Mouse (Mus musculus): ENCODE data around the gene Sema4b. TPM values are rescaled to one million over a fixed set of nuclear protein-coding genes. Genes with fewer than 3 reads are reported as not detected.

The Sema4b gene
- total RNA-seq, 1 experiment: 50.1 TPM

GRCm38 (mm10) chr7:80260625-80261371, 74.2 kb downstream of the Sema4b start, which contains the start of gene Ngrn:
TSS of gene Ngrn (plus strand) at chr7:80261215.
- Histone ChIP-seq H3K27ac (ENCODE audit: insufficient read depth, low read depth, low read length, poor library complexity, severe bottlenecking) (peak within 1 kb of the TSS; percentile 87), H3K4me1 (ENCODE audit: control insufficient read depth in 2 of 2, insufficient read depth in 2 of 2, low read length in 2 of 2, poor library complexity in 1 of 2) (peaks cover 3 to 4% of the 10 kb centered on the region in 2 experiments; a peak in 2 of 4 replicates), H3K4me3 (ENCODE audit: insufficient read depth in 1 of 2, low read depth in 1 of 2, low read length in 2 of 2, poor library complexity in 1 of 2, severe bottlenecking in 1 of 2) (peak within 1 kb of the TSS; percentile 92 to 95), H3K9me3 (ENCODE audit: control insufficient read depth, insufficient read depth, low read depth, low read length) (no peaks in the 10 kb centered on the region), H3K36me3 (ENCODE audit: control insufficient read depth, insufficient read depth, low read length, poor library complexity, severe bottlenecking) (peaks cover 16% of the 10 kb centered on the region), H3K9ac (ENCODE audit: insufficient read depth, low read depth, low read length, poor library complexity, severe bottlenecking) (peak within 1 kb of the TSS; percentile 96)
- TF ChIP-seq HCFC1 (IDR thresholded peaks at IDR 0.05; ENCODE audit: borderline replicate concordance, insufficient read depth, low read length): 0 out of 2 replicates have a peak, but pooled peaks have one; percentile 34
- no peak for TF ChIP-seq MAFK (IDR thresholded peaks at IDR 0.05; ENCODE audit: insufficient read depth, low read depth, low read length)
- DNase-seq (ENCODE audit: low read depth, low spot score): peak; percentile 83
- in situ Hi-C loops (cut with MboI; ENCODE audit: low sequenced_read_pairs in 2 of 2, unreplicated experiment in 2 of 2): no loop called here

GRCm38 (mm10) chr7:80261372-80261990, 74.8 kb downstream of the Sema4b start:
- peaks cover 16% of the 10 kb centered on the region for H3K36me3 ChIP-seq (ENCODE audit: control insufficient read depth, insufficient read depth, low read length, poor library complexity, severe bottlenecking)
- peak overlapping the region; percentile 96 for H3K9ac ChIP-seq (ENCODE audit: insufficient read depth, low read depth, low read length, poor library complexity, severe bottlenecking)
- TF ChIP-seq CHD2 (IDR thresholded peaks at IDR 0.05; ENCODE audit: low read depth, low read length): no peak
- no peak for TF ChIP-seq ZNF384 (IDR thresholded peaks at IDR 0.05; ENCODE audit: low read depth, low read length)
- TF ChIP-seq HCFC1 (IDR thresholded peaks at IDR 0.05; ENCODE audit: borderline replicate concordance, insufficient read depth, low read length): no peak
- no peak for TF ChIP-seq ZC3H11A (IDR thresholded peaks at IDR 0.05; ENCODE audit: borderline replicate concordance, low read depth, low read length)
- TF ChIP-seq MAFK (IDR thresholded peaks at IDR 0.05; ENCODE audit: insufficient read depth, low read depth, low read length): no peak
- H3K27ac ChIP-seq (ENCODE audit: insufficient read depth, low read depth, low read length, poor library complexity, severe bottlenecking): peak overlapping the region; percentile 87
- DNase-seq (ENCODE audit: low read depth, low spot score): no peak
- peak overlapping the region; percentile 92 to 95 for H3K4me3 ChIP-seq (ENCODE audit: insufficient read depth in 1 of 2, low read depth in 1 of 2, low read length in 2 of 2, poor library complexity in 1 of 2, severe bottlenecking in 1 of 2)
- in situ Hi-C loops (cut with MboI; ENCODE audit: low sequenced_read_pairs in 2 of 2, unreplicated experiment in 2 of 2): no loop called here
- peaks cover 2 to 3% of the 10 kb centered on the region in 2 experiments; a peak in 2 of 4 replicates for H3K4me1 ChIP-seq (ENCODE audit: control insufficient read depth in 2 of 2, insufficient read depth in 2 of 2, low read length in 2 of 2, poor library complexity in 1 of 2)
- no peaks in the 10 kb centered on the region for H3K9me3 ChIP-seq (ENCODE audit: control insufficient read depth, insufficient read depth, low read depth, low read length)

GRCm38 (mm10) chr7:80264606-80265005, 78.0 kb downstream of the Sema4b start:
- DNase-seq (ENCODE audit: low read depth, low spot score): no peak
- TF ChIP-seq HCFC1 (IDR thresholded peaks at IDR 0.05; ENCODE audit: borderline replicate concordance, insufficient read depth, low read length): no peak
- TF ChIP-seq ZNF384 (IDR thresholded peaks at IDR 0.05; ENCODE audit: low read depth, low read length): no peak
- TF ChIP-seq ZC3H11A (IDR thresholded peaks at IDR 0.05; ENCODE audit: borderline replicate concordance, low read depth, low read length): no peak
- no peak for TF ChIP-seq CHD2 (IDR thresholded peaks at IDR 0.05; ENCODE audit: low read depth, low read length)
- no peak for TF ChIP-seq MAFK (IDR thresholded peaks at IDR 0.05; ENCODE audit: insufficient read depth, low read depth, low read length)
- peaks cover 2 to 3% of the 10 kb centered on the region in 2 experiments; a peak in 2 of 4 replicates for H3K4me1 ChIP-seq (ENCODE audit: control insufficient read depth in 2 of 2, insufficient read depth in 2 of 2, low read length in 2 of 2, poor library complexity in 1 of 2)
- no peaks in the 10 kb centered on the region for H3K9me3 ChIP-seq (ENCODE audit: control insufficient read depth, insufficient read depth, low read depth, low read length)
- in situ Hi-C loops (cut with MboI; ENCODE audit: low sequenced_read_pairs in 2 of 2, unreplicated experiment in 2 of 2): no loop called here
- H3K36me3 ChIP-seq (ENCODE audit: control insufficient read depth, insufficient read depth, low read length, poor library complexity, severe bottlenecking): peaks cover 18% of the 10 kb centered on the region
- H3K4me3 ChIP-seq (ENCODE audit: insufficient read depth in 1 of 2, low read depth in 1 of 2, low read length in 2 of 2, poor library complexity in 1 of 2, severe bottlenecking in 1 of 2): no peak overlapping the region
- H3K9ac ChIP-seq (ENCODE audit: insufficient read depth, low read depth, low read length, poor library complexity, severe bottlenecking): no peak overlapping the region
- H3K27ac ChIP-seq (ENCODE audit: insufficient read depth, low read depth, low read length, poor library complexity, severe bottlenecking): no peak overlapping the region

GRCm38 (mm10) chr7:80267764-80268163, 81.1 kb downstream of the Sema4b start:
- Histone ChIP-seq H3K27ac (ENCODE audit: insufficient read depth, low read depth, low read length, poor library complexity, severe bottlenecking) (no peak overlapping the region), H3K36me3 (ENCODE audit: control insufficient read depth, insufficient read depth, low read length, poor library complexity, severe bottlenecking) (peaks cover 20% of the 10 kb centered on the region), H3K9ac (ENCODE audit: insufficient read depth, low read depth, low read length, poor library complexity, severe bottlenecking) (no peak overlapping the region), H3K4me3 (ENCODE audit: insufficient read depth in 1 of 2, low read depth in 1 of 2, low read length in 2 of 2, poor library complexity in 1 of 2, severe bottlenecking in 1 of 2) (no peak overlapping the region), H3K9me3 (ENCODE audit: control insufficient read depth, insufficient read depth, low read depth, low read length) (no peaks in the 10 kb centered on the region), H3K4me1 (ENCODE audit: control insufficient read depth in 2 of 2, insufficient read depth in 2 of 2, low read length in 2 of 2, poor library complexity in 1 of 2) (no peaks in the 10 kb centered on the region; a peak in 1 of 4 replicates)
- DNase-seq (ENCODE audit: low read depth, low spot score): no peak
- no peak for TF ChIP-seq MAFK (IDR thresholded peaks at IDR 0.05; ENCODE audit: insufficient read depth, low read depth, low read length)
- TF ChIP-seq CHD2 (IDR thresholded peaks at IDR 0.05; ENCODE audit: low read depth, low read length): no peak
- no peak for TF ChIP-seq ZNF384 (IDR thresholded peaks at IDR 0.05; ENCODE audit: low read depth, low read length)
- TF ChIP-seq HCFC1 (IDR thresholded peaks at IDR 0.05; ENCODE audit: borderline replicate concordance, insufficient read depth, low read length): no peak
- no peak for TF ChIP-seq ZC3H11A (IDR thresholded peaks at IDR 0.05; ENCODE audit: borderline replicate concordance, low read depth, low read length)
- in situ Hi-C loops (cut with MboI; ENCODE audit: low sequenced_read_pairs in 2 of 2, unreplicated experiment in 2 of 2): no loop called here
